Mouse (Mus musculus) ES-E14 (cell line): ENCODE data around the gene C87436. TPM values are rescaled to one million over a fixed set of nuclear protein-coding genes. Genes with fewer than 3 reads are reported as not detected.

Source experiments
- DNase-seq: peaks from one replicate; pipeline ENCODE4 v3.0.0-alpha.2; 2013; ENCODE audit warnings: low read depth, low spot score
- H3K27ac ChIP-seq: 2 replicates; pipeline ENCODE4 v1.5.1; 2012; ENCODE audit warnings: low read depth, mild to moderate bottlenecking, low read length, moderate library complexity, mixed read lengths; ENCODE audit not compliant: poor library complexity, insufficient read depth, severe bottlenecking
- H3K36me3 ChIP-seq: 2 replicates; pipeline ENCODE4 v1.6.1; 2012; ENCODE audit warnings: mild to moderate bottlenecking, low read length, moderate library complexity, mixed read lengths; ENCODE audit not compliant: control insufficient read depth, poor library complexity, insufficient read depth, severe bottlenecking
- H3K4me1 ChIP-seq, 2 experiments: fragments of 150-350 bp in 1 of 2; sonication (generic) in 1 of 2; 2 replicates each; pipeline ENCODE4 v1.6.1; 2012; ENCODE audit warnings: low read length in 2 of 2, mild to moderate bottlenecking in 1 of 2, mixed read lengths in 1 of 2; ENCODE audit not compliant: control insufficient read depth in 2 of 2, insufficient read depth in 2 of 2, poor library complexity in 1 of 2
- H3K4me3 ChIP-seq, 2 experiments: fragments of 150-350 bp in 1 of 2; sonication (generic) in 1 of 2; 2 replicates each; pipeline ENCODE4 v1.5.1; 2012; ENCODE audit warnings: low read length in 2 of 2, low read depth in 1 of 2, mild to moderate bottlenecking in 1 of 2, mixed read lengths in 1 of 2; ENCODE audit not compliant: insufficient read depth in 1 of 2, poor library complexity in 1 of 2, severe bottlenecking in 1 of 2
- H3K9ac ChIP-seq: 2 replicates; pipeline ENCODE4 v1.6.1; 2012; ENCODE audit warnings: low read depth, mild to moderate bottlenecking, low read length, mixed read lengths; ENCODE audit not compliant: poor library complexity, insufficient read depth, severe bottlenecking
- H3K9me3 ChIP-seq: fragments of 150-350 bp; sonication (generic); 2 replicates; pipeline ENCODE4 v1.6.1; 2012; ENCODE audit warnings: low read depth, mild to moderate bottlenecking, low read length; ENCODE audit not compliant: control insufficient read depth, insufficient read depth
- CHD2 ChIP-seq: IDR thresholded peaks from 2 replicates; pipeline ENCODE4 v1.6.1; 2014; ENCODE audit warnings: mild to moderate bottlenecking, low read depth, low read length, inconsistent platforms
- HCFC1 ChIP-seq: IDR thresholded peaks from 2 replicates; pipeline ENCODE4 v1.6.1; 2012; ENCODE audit warnings: low read length, inconsistent platforms, borderline replicate concordance; ENCODE audit not compliant: insufficient read depth
- MAFK ChIP-seq: IDR thresholded peaks from 2 replicates; pipeline ENCODE4 v1.6.1; 2014; ENCODE audit warnings: mild to moderate bottlenecking, low read depth, low read length, inconsistent platforms; ENCODE audit not compliant: insufficient read depth
- ZC3H11A ChIP-seq: IDR thresholded peaks from 2 replicates; pipeline ENCODE4 v1.6.1; 2012; ENCODE audit warnings: low read depth, mild to moderate bottlenecking, inconsistent platforms, low read length, borderline replicate concordance
- ZNF384 ChIP-seq: IDR thresholded peaks from 2 replicates; pipeline ENCODE4 v1.6.1; 2012; ENCODE audit warnings: low read depth, low read length, inconsistent platforms
- in situ Hi-C, 2 experiments: fragments of 600-800 bp; cut with MboI; formaldehyde crosslinking; loops; one replicate each; pipeline ENCODE4 v1.15.1; 2025; ENCODE audit warnings: low sequenced_read_pairs in 2 of 2, inconsistent platforms in 1 of 2; ENCODE audit not compliant: unreplicated experiment in 2 of 2
- total RNA-seq: library from RNA; depleted of rRNA; stranded (reverse); fragments of 300-350 nt; gene quantifications from 2 replicates; pipeline ENCODE4 v1.2.3, GENCODE M21; 2012

Gene C87436
- total RNA-seq, 1 experiment, result 12.5 TPM

- H3K36me3 ChIP-seq, result no peaks in the 10 kb centered on the region
- DNase-seq, result no peak
- in situ Hi-C loops, result no loop called here
- H3K4me1 ChIP-seq, result peaks cover 11 to 18% of the 10 kb centered on the region in 2 experiments; a peak in 3 of 4 replicates
- peak overlapping the region; percentile 33; the same call in 1 of the 2 replicates for H3K9ac ChIP-seq
- H3K27ac ChIP-seq, result peak overlapping the region; percentile 94; the same call in 1 of the 2 replicates
- TF ChIP-seq HCFC1, result no peak
- TF ChIP-seq ZNF384, result no peak
- no peak for TF ChIP-seq MAFK
- no peak for TF ChIP-seq CHD2
- no peak for TF ChIP-seq ZC3H11A
- no peaks in the 10 kb centered on the region for H3K9me3 ChIP-seq
- H3K4me3 ChIP-seq, result peak overlapping the region; percentile 68 to 69
These were observed 60.0 kb downstream of the C87436 start for GRCm38 (mm10) chr6:86497942-86498732.

GRCm38 (mm10) chr6:86499571-86500109 lies 61.5 kb downstream of the C87436 start:
- Histone ChIP-seq H3K9ac (peak overlapping the region; percentile 9; the same call in 1 of the 2 replicates), H3K4me1 (peaks cover 9 to 18% of the 10 kb centered on the region in 2 experiments; a peak in 3 of 4 replicates), H3K36me3 (no peaks in the 10 kb centered on the region), H3K27ac (peak overlapping the region; percentile 32; the same call in 1 of the 2 replicates), H3K9me3 (no peaks in the 10 kb centered on the region), H3K4me3 (peak overlapping the region in 1 of 2 experiments; percentile 6; a peak in 1 of 4 replicates)
- in situ Hi-C loops, result no loop called here
- no peak for DNase-seq
- no peak for TF ChIP-seq ZNF384
- TF ChIP-seq ZC3H11A, result no peak
- no peak for TF ChIP-seq HCFC1
- TF ChIP-seq CHD2, result no peak
- no peak for TF ChIP-seq MAFK

- in situ Hi-C loops, result no loop called here
- no peak for DNase-seq
- Histone ChIP-seq H3K9me3 (no peaks in the 10 kb centered on the region), H3K9ac (no peak overlapping the region), H3K36me3 (no peaks in the 10 kb centered on the region), H3K4me3 (no peak overlapping the region), H3K4me1 (peaks cover 9 to 17% of the 10 kb centered on the region in 2 experiments; a peak in 3 of 4 replicates), H3K27ac (no peak overlapping the region)
- no peak for TF ChIP-seq CHD2
- TF ChIP-seq HCFC1, result no peak
- no peak for TF ChIP-seq MAFK
- TF ChIP-seq ZNF384, result no peak
- TF ChIP-seq ZC3H11A, result no peak
These were observed 65.3 kb downstream of the C87436 start for GRCm38 (mm10) chr6:86503513-86503912.

- Histone ChIP-seq H3K9me3 (no peaks in the 10 kb centered on the region), H3K9ac (peak overlapping the region; percentile 47; the same call in 1 of the 2 replicates), H3K4me3 (peak overlapping the region in 1 of 2 experiments; percentile 7; a peak in 1 of 4 replicates), H3K36me3 (no peaks in the 10 kb centered on the region), H3K27ac (peak overlapping the region; percentile 74), H3K4me1 (peaks cover 4 to 9% of the 10 kb centered on the region in 2 experiments; a peak in 3 of 4 replicates)
- TF ChIP-seq CHD2 (no peak), ZNF384 (no peak), ZC3H11A (no peak), HCFC1 (no peak), MAFK (no peak)
- DNase-seq, result no peak
- in situ Hi-C loops, result no loop called here
These were observed 67.5 kb downstream of the C87436 start for GRCm38 (mm10) chr6:86505671-86506070.
